Mouse (Mus musculus) heart, adult 2 months (tissue): ENCODE measurements around the gene Chn2. TPM values are rescaled to one million over a fixed set of nuclear protein-coding genes. Genes with fewer than 3 reads are reported as not detected.

Experiments
- DNase-seq, 2 experiments: peaks; one replicate each; pipeline ENCODE4 v3.0.0; 2021
- H3K27ac ChIP-seq: fragments of 200-600 bp; 2 replicates; pipeline ENCODE4 v1.8.1; 2022
- H3K27me3 ChIP-seq: fragments of 200-500 bp; 2 replicates; pipeline ENCODE4 v1.6.1; 2012; ENCODE audit warnings: mild to moderate bottlenecking, low read length, inconsistent platforms, mixed read lengths; ENCODE audit not compliant: control insufficient read depth, insufficient read depth
- H3K36me3 ChIP-seq: fragments of 200-500 bp; 2 replicates; pipeline ENCODE4 v1.6.1; 2012; ENCODE audit warnings: low read length, inconsistent platforms; ENCODE audit not compliant: control insufficient read depth, insufficient read depth
- H3K4me1 ChIP-seq: fragments of 200-500 bp; 2 replicates; pipeline ENCODE4 v1.6.1; 2011; ENCODE audit warnings: low read length; ENCODE audit not compliant: control insufficient read depth, insufficient read depth
- H3K4me3 ChIP-seq: fragments of 200-600 bp; 2 replicates; pipeline ENCODE4 v1.8.1; 2022
- H3K79me2 ChIP-seq: fragments of 200-500 bp; replicated peaks from 2 replicates; pipeline ENCODE4 v1.6.1; 2012; ENCODE audit warnings: mild to moderate bottlenecking, inconsistent platforms, low read length, moderate library complexity, mixed read lengths; ENCODE audit not compliant: control insufficient read depth, insufficient read depth
- H3K9ac ChIP-seq: fragments of 200-500 bp; 2 replicates; pipeline ENCODE4 v1.6.1; 2012; ENCODE audit warnings: low read depth, mild to moderate bottlenecking, control low read depth, inconsistent platforms, low read length, mixed read lengths
- CTCF ChIP-seq: fragments of 200-600 bp; IDR thresholded peaks from 2 replicates; pipeline ENCODE4 v1.8.1; 2022; ENCODE audit warnings: antibody characterized with exemption, mild to moderate bottlenecking, moderate library complexity
- EP300 ChIP-seq: fragments of 200-500 bp; IDR thresholded peaks from 2 replicates; pipeline ENCODE4 v1.6.1; 2011; ENCODE audit warnings: low read depth, low read length, control low read depth; ENCODE audit not compliant: insufficient read depth
- POLR2A ChIP-seq: fragments of 200-500 bp; IDR thresholded peaks from 2 replicates; pipeline ENCODE4 v1.6.1; 2011; ENCODE audit warnings: mild to moderate bottlenecking, low read depth, low read length, control low read depth; ENCODE audit not compliant: insufficient read depth
- WGBS: fragments of 180-500 bp; shearing (Covaris S2); methylation state at CpG from one replicate; pipeline ENCODE4 v1.1.7; 2018; 5-methylcytosine and 5-hydroxymethylcytosine counted together
- intact Hi-C: fragments of 180-260 bp; cut with DNase I; formaldehyde crosslinking; loops from one replicate; pipeline ENCODE4 v1.15.1; 2025
- polyA plus RNA-seq: library from polyadenylated mRNA; depleted of rRNA; stranded (reverse); fragments of >200 nt; gene quantifications from 2 replicates; pipeline ENCODE4 v1.2.3, GENCODE M21; 2012
- total RNA-seq, 2 experiments: library from RNA; stranded (reverse); gene quantifications; 2 replicates each; pipeline ENCODE4 v1.2.3; 2021

Gene Chn2
- total and polyA plus RNA-seq, 3 experiments = 2.0 to 2.3 (median 2.3) TPM

DNA sequence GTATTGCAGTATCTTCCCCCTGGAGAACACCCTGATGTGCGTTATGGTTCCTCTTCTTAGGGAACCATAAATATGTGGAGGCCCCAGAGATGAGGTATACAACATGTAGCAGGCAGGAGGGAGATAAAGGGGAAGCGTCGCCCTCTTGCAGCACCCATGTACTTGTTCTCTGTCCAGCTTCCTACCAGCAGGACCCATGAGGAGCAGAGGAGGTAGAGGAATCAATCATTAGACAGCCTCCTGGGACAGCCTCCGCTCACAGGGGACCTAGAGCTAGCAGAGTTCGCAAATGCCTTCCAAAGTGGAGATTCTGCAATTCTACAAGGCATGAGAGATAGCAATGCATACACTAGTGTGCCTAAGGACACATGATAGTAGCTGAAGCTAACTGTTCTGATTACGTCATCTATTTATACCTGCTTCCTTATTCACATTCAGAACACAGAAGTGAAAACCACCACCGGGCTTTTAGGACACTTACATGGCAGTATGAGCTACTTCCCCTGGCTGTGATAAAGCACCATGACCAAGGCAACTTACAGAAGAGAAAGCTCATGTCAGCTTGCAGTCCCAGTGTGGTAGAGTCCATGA lies 77.7 kb downstream of the Chn2 start:
- TF ChIP-seq POLR2A (no peak), EP300 (no peak), CTCF (no peak)
- H3K27ac ChIP-seq = no peak overlapping the region
- H3K27me3 ChIP-seq = no peaks in the 10 kb centered on the region
- H3K9ac ChIP-seq = no peak overlapping the region
- no peak overlapping the region for H3K4me3 ChIP-seq
- no peaks in the 10 kb centered on the region; the same call in 1 of the 2 replicates for H3K4me1 ChIP-seq
- intact Hi-C loops = no loop called here
- 80% methylated on average over 7 of the region's 7 CpGs for WGBS
- no peaks in the 10 kb centered on the region for H3K79me2 ChIP-seq
- no peaks in the 10 kb centered on the region for H3K36me3 ChIP-seq
- peak in 1 of 2 experiments; percentile 27 for DNase-seq

DNA sequence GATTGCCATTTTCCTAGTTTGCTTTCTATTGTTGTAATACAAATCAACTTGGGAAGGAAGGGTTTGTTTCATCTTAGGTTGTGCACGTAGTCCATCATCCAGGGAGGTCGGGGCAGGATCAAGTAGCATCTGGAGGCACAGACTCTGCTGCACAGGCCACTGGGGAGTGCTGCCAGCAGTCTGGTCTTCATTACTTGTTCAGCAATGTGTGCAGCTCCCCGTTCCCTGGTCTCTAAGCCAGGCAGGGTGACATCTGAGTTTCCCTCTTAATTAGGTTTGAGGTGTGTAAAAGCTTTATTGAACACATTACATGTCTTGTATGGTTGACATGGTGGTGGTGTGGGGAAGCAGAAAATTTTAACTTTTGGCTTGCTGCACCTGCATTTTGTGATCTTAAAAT lies 79.0 kb downstream of the Chn2 start:
- no peak overlapping the region for H3K9ac ChIP-seq
- H3K27me3 ChIP-seq = no peaks in the 10 kb centered on the region
- intact Hi-C loops = no loop called here
- H3K27ac ChIP-seq = no peak overlapping the region
- no peaks in the 10 kb centered on the region for H3K79me2 ChIP-seq
- H3K4me3 ChIP-seq = no peak overlapping the region
- no peak for DNase-seq
- no peak for TF ChIP-seq POLR2A
- TF ChIP-seq EP300 = no peak
- no peak for TF ChIP-seq CTCF
- no peaks in the 10 kb centered on the region; the same call in 1 of the 2 replicates for H3K4me1 ChIP-seq
- WGBS = 91% methylated on average over 3 of the region's 3 CpGs
- H3K36me3 ChIP-seq = no peaks in the 10 kb centered on the region

DNA sequence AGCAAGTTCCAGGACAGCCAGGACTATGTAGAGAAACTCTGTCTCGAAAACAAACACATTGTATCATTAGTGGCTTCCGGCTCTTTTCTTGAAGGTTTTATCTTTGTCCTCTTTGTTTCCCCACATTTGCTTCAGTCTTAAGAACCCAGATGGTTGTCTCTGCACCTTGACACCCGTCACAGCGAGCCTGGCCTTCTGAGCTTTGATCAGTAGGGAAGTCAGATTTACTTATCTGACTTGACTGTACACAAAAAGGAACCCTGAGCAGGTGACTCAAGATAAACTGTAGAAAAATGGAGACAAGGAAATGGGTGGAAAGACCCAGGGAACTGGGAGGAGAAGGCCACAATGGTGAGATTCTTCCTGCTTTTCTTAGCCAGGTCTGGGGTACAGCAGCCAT lies 79.5 kb downstream of the Chn2 start:
- intact Hi-C loops = no loop called here
- H3K36me3 ChIP-seq = no peaks in the 10 kb centered on the region
- no peak overlapping the region for H3K27ac ChIP-seq
- WGBS = 63% methylated on average over 4 of the region's 4 CpGs
- H3K27me3 ChIP-seq = no peaks in the 10 kb centered on the region
- H3K4me3 ChIP-seq = no peak overlapping the region
- H3K79me2 ChIP-seq = no peaks in the 10 kb centered on the region
- no peak for TF ChIP-seq CTCF
- TF ChIP-seq EP300 = no peak
- DNase-seq = no peak
- H3K9ac ChIP-seq = no peak overlapping the region
- H3K4me1 ChIP-seq = no peaks in the 10 kb centered on the region; the same call in 1 of the 2 replicates

DNA sequence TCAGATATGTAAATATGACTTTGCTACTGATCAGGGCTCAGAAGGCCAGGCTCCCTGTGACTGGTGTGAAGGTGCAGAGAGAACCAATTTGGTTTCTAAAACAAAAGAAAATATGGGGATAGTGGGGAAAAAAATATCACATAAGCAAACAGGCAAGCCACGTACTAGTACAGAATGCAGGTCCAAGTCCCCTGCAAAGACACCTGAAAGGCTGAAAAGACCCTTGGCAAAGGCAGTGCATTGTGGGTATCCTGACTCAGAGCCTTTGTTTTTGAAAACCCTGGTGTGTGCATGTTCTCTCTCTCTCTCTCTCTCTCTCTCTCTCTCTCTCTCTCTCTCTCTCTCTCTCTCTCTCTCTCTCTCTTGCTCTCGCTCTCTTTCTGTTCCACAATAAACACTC lies 80.1 kb downstream of the Chn2 start:
- H3K9ac ChIP-seq = no peak overlapping the region
- DNase-seq = no peak
- no peaks in the 10 kb centered on the region for H3K27me3 ChIP-seq
- no peak for TF ChIP-seq CTCF
- intact Hi-C loops = no loop called here
- H3K27ac ChIP-seq = no peak overlapping the region
- H3K4me3 ChIP-seq = no peak overlapping the region
- no peaks in the 10 kb centered on the region for H3K36me3 ChIP-seq
- no peaks in the 10 kb centered on the region; the same call in 1 of the 2 replicates for H3K4me1 ChIP-seq
- 89% methylated on average over 2 of the region's 2 CpGs for WGBS
- H3K79me2 ChIP-seq = no peaks in the 10 kb centered on the region

DNA sequence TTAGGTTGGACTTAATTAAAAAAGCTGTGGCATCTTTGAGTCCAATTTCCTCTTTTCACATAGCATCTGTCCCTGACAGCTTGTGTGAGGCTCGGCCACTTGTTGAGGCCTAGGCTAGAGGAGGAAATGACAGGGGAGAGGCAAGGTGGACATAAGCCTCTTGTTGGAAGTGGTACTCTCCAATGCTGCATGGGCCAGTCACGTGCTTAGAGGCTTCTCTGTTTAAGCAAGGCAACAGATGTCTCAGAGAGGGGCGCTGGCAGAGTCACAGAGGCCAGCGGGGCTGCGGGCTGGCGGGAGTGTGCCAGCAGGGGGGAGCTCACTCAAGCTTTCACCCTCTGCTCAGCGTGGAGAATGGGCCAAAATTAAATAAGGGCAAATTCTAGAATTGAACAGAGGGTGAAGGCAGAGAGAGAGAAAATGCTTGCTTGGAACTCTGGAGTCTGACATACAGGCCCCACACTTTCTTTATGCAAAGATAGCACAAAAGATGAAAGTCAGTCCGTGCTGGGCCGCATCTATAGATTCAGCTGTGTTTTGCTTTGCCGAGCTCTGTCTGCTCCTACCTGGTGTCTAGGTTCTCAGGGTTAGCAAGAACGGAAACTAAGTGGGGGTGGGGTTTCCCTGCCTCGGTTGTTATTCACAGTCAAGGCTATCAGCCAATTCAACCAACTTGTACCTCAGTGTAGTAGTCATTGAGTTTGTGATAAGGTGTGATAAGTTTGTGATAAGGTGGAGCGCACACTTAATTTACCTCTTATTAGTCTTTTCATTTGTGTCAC lies 80.7 kb downstream of the Chn2 start:
- no peak overlapping the region for H3K27ac ChIP-seq
- intact Hi-C loops = no loop called here
- H3K79me2 ChIP-seq = no peaks in the 10 kb centered on the region
- H3K9ac ChIP-seq = no peak overlapping the region
- no peaks in the 10 kb centered on the region for H3K27me3 ChIP-seq
- 66% methylated on average over 13 of the region's 13 CpGs for WGBS
- no peak overlapping the region for H3K4me3 ChIP-seq
- no peaks in the 10 kb centered on the region; the same call in 1 of the 2 replicates for H3K4me1 ChIP-seq
- no peak for DNase-seq
- TF ChIP-seq POLR2A = no peak
- TF ChIP-seq EP300 = no peak
- TF ChIP-seq CTCF = no peak
- no peaks in the 10 kb centered on the region for H3K36me3 ChIP-seq

DNA sequence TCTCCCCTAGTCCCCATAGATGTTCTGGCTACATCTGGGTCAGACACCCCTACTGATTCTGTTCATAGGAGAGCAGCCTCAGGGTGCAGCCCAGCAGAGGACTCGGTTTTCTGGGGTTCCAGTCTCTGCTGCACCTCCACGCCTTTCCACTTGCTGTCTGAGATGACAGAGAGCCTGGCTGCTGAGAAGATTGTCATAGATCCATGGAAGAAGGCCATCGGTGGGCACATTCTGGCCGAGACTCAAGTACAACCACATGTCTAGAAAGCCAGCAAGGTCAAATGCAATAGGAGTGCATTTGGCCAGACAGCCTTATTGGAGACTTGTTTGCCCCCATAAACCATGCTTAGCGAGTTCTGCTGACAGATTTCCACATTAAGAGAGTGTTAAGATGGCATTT lies 81.5 kb downstream of the Chn2 start:
- H3K4me3 ChIP-seq = no peak overlapping the region
- no peaks in the 10 kb centered on the region for H3K27me3 ChIP-seq
- no peak overlapping the region for H3K27ac ChIP-seq
- no peaks in the 10 kb centered on the region for H3K79me2 ChIP-seq
- TF ChIP-seq EP300 = no peak
- TF ChIP-seq CTCF = no peak
- no peak for TF ChIP-seq POLR2A
- intact Hi-C loops = no loop called here
- DNase-seq = no peak
- no peak overlapping the region for H3K9ac ChIP-seq
- H3K4me1 ChIP-seq = no peaks in the 10 kb centered on the region; the same call in 1 of the 2 replicates
- no peaks in the 10 kb centered on the region for H3K36me3 ChIP-seq
- 88% methylated on average over 5 of the region's 5 CpGs for WGBS
